Mouse (Mus musculus) kidney, adult 2 months (tissue): ENCODE results near the gene Tesc. TPM values are rescaled to one million over a fixed set of nuclear protein-coding genes. Genes with fewer than 3 reads are reported as not detected.

ENCODE experiments used
- DNase-seq: peaks from one replicate; pipeline ENCODE4 v3.0.0; 2021
- H3K27ac ChIP-seq: fragments of 200-500 bp; 2 replicates; pipeline ENCODE4 v1.5.1; 2012; ENCODE audit warnings: low read depth, low read length, control low read depth, inconsistent platforms; ENCODE audit not compliant: insufficient read depth
- H3K27me3 ChIP-seq: fragments of 200-500 bp; replicated peaks from 2 replicates; pipeline ENCODE4 v1.6.1; 2012; ENCODE audit warnings: mild to moderate bottlenecking, moderate library complexity, low read length, inconsistent platforms; ENCODE audit not compliant: control insufficient read depth, insufficient read depth
- H3K36me3 ChIP-seq: fragments of 200-500 bp; 2 replicates; pipeline ENCODE4 v1.6.1; 2012; ENCODE audit warnings: mild to moderate bottlenecking, moderate library complexity, low read length, inconsistent platforms; ENCODE audit not compliant: control insufficient read depth, insufficient read depth
- H3K4me1 ChIP-seq: fragments of 200-500 bp; 2 replicates; pipeline ENCODE4 v1.6.1; 2011; ENCODE audit warnings: low read length; ENCODE audit not compliant: control insufficient read depth, insufficient read depth
- H3K4me3 ChIP-seq: fragments of 200-500 bp; 2 replicates; pipeline ENCODE4 v1.5.1; 2011; ENCODE audit warnings: mild to moderate bottlenecking, low read depth, low read length, control low read depth; ENCODE audit not compliant: insufficient read depth
- CTCF ChIP-seq: fragments of 200-500 bp; conservative IDR thresholded peaks from 2 replicates; pipeline ENCODE4 v1.5.1; 2011; ENCODE audit warnings: low read depth, mild to moderate bottlenecking, control low read depth, low read length, moderate library complexity, mixed read lengths; ENCODE audit not compliant: insufficient read depth, insufficient read length
- POLR2A ChIP-seq: fragments of 200-500 bp; IDR thresholded peaks from one replicate; pipeline ENCODE4 v1.6.1; 2011; ENCODE audit warnings: low read depth, low read length, control low read depth
- WGBS: fragments of 180-500 bp; shearing (Covaris S2); methylation state at CpG from one replicate; pipeline ENCODE4 v1.1.7; 2018; 5-methylcytosine and 5-hydroxymethylcytosine counted together
- polyA plus RNA-seq: library from polyadenylated mRNA; depleted of rRNA; stranded (reverse); fragments of >200 nt; gene quantifications from 2 replicates; pipeline ENCODE4 v1.2.3, GENCODE M21; 2012

The Tesc gene
- polyA plus RNA-seq, 1 experiment, result 33.3 TPM

- H3K36me3 ChIP-seq, result 0 out of 2 replicates have a peak, but pooled peaks cover 3% of the 10 kb centered on the region
- no peaks in the 10 kb centered on the region for H3K27me3 ChIP-seq
- no peaks in the 10 kb centered on the region for H3K4me1 ChIP-seq
- H3K27ac ChIP-seq, result no peak overlapping the region
- H3K4me3 ChIP-seq, result no peak overlapping the region
- 85% methylated on average over 9 of the region's 9 CpGs for WGBS
- DNase-seq, result no peak
- TF ChIP-seq POLR2A (no peak), CTCF (no peak)
Measured at GRCm38 (mm10) chr5:118081374-118081949, 53.9 kb downstream of the Tesc start.

DNA sequence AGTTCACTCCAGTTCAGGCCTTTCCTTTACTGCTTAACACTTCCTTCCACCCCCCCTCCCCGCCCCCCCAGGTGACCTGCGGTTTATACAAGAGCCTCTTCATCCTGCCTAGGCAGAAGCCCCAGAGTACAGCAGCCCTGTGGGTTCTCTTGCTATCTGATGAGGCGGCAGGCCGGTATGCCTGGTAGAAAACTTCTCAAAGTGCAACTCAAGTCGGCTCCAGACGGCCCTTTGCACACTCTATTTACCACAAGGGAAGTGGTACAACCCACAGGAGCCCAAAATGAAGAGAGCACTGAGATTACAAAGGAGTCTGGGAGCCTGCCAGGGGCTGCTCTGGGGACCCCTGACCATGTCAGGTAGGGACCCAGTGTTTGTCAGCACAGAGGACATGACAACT lies 54.5 kb downstream of the Tesc start:
- no peaks in the 10 kb centered on the region for H3K4me1 ChIP-seq
- no peak overlapping the region for H3K27ac ChIP-seq
- DNase-seq, result no peak
- H3K27me3 ChIP-seq, result no peaks in the 10 kb centered on the region
- WGBS, result 70% methylated on average over 6 of the region's 6 CpGs
- H3K36me3 ChIP-seq, result 0 out of 2 replicates have a peak, but pooled peaks cover 2% of the 10 kb centered on the region
- H3K4me3 ChIP-seq, result no peak overlapping the region
- no peak for TF ChIP-seq CTCF
- no peak for TF ChIP-seq POLR2A

DNA sequence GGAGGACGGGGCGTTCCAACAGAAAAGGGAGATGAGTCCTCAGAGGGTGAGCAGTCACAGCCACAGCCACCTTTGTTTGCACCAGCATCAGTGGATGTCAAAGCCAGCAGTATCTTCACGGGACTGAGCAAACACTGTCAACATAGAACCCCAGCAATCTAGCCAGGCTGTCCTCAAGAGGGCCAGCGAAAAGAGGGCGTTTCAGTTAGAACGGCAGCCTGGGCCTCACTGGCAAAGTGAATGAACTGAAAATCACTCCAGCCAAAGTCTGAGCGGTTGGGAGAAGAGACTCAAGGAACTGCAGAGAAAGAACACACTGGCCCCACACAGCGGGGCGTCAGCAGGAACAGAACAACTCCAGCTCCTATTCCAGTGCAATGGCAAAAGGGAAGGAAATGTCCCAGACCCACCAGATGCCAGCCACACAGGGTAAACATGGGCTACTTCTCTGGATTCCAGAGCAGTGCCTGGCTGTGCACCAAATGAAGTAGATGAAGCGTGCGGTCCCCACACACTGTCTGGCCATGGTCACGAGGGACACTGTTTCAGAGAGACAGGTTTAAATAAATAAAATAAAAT lies 55.6 kb downstream of the Tesc start:
- no peak for TF ChIP-seq POLR2A
- TF ChIP-seq CTCF, result no peak
- Histone ChIP-seq H3K4me3 (no peak overlapping the region), H3K4me1 (no peaks in the 10 kb centered on the region), H3K27ac (no peak overlapping the region), H3K27me3 (no peaks in the 10 kb centered on the region), H3K36me3 (no peaks in the 10 kb centered on the region)
- no peak for DNase-seq
- 67% methylated on average over 12 of the region's 12 CpGs for WGBS

DNA sequence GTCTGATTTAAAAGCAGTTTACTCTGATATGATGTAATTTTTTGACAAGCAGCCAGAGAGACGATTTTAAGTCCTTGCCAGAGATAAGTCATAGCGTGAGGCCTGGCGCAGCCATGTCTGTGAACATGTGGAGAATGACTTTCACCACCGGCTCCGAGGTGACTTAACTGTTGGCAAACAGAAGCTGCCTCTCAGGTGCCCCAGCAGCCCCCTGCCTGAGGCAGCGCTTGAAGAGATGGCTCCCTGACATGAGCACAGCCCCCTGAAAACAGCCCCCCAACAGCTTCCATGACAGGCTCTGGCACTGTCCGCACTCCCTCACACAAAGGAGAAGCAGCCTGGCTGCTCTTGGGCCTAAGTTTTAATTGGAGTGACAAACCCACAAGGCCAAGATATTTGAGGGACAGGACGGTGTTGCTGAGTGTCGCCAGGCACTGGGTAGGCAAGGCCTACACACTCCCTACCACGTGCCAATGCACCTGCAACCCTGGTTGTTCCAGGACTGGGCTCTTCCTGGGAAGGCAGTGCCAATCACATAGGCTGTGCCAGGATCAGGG lies 56.7 kb downstream of the Tesc start:
- Histone ChIP-seq H3K4me1 (no peaks in the 10 kb centered on the region), H3K27me3 (no peaks in the 10 kb centered on the region), H3K27ac (no peak overlapping the region), H3K4me3 (no peak overlapping the region), H3K36me3 (no peaks in the 10 kb centered on the region)
- 74% methylated on average over 10 of the region's 10 CpGs for WGBS
- no peak for DNase-seq
- TF ChIP-seq CTCF (no peak), POLR2A (no peak)

- no peak for DNase-seq
- 80% methylated on average over 7 of the region's 7 CpGs for WGBS
Measured at GRCm38 (mm10) chr5:118085313-118085712, 57.8 kb downstream of the Tesc start.

DNA sequence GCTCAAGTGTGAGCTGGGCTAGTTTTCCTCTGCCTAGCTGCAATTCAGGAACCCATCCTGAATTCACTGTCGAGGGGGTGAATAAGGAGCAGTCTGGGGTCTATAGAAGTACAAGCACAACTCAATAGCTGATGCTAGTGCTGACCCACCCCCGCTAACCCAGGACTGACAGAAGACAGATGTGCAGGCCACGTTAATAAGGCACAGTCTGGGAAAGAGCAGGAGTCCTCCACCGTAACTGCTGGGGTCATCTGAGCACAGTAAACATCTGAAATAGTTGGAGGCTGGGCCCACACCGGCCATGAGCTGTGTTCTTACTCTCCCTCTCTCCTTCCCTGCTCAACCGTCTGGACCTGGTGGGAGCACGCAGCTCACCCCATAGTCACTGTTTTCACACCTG lies 59.4 kb downstream of the Tesc start:
- no peak for DNase-seq
- Histone ChIP-seq H3K4me3 (no peak overlapping the region), H3K4me1 (no peaks in the 10 kb centered on the region), H3K27ac (no peak overlapping the region), H3K36me3 (no peaks in the 10 kb centered on the region), H3K27me3 (no peaks in the 10 kb centered on the region)
- no peak for TF ChIP-seq POLR2A
- no peak for TF ChIP-seq CTCF
- 62% methylated on average over 7 of the region's 7 CpGs for WGBS

More at GRCm38 (mm10) chr5:118085313-118085712, 57.8 kb downstream of the Tesc start:
- Histone ChIP-seq H3K27ac (no peak overlapping the region), H3K4me1 (no peaks in the 10 kb centered on the region), H3K36me3 (no peaks in the 10 kb centered on the region), H3K4me3 (no peak overlapping the region), H3K27me3 (no peaks in the 10 kb centered on the region)
- no peak for TF ChIP-seq POLR2A
- TF ChIP-seq CTCF, result no peak

DNA sequence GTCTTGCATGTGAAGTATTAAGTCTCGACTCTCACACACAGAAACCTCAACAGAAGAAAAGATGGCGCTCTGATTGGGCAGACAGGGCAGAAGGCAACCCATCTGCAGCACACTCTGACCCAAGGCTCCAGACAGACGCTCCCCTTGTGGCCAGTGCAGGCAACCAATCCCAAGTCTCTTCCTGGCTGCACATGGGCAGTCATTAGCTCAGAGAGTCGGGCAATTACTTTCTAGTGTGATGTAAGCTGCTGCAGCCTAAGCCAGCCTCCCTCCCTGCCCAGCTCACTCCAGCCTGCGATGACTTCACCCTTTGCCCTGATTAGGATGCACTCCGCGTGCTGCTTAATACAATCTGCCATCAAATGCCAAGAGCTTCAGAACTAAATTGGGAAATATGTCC lies 61.6 kb downstream of the Tesc start:
- 50% methylated on average over 7 of the region's 7 CpGs for WGBS

More for the DNA sequence above, 61.6 kb downstream of the Tesc start:
- H3K27me3 ChIP-seq, result no peaks in the 10 kb centered on the region
- no peaks in the 10 kb centered on the region for H3K36me3 ChIP-seq
- no peak overlapping the region for H3K4me3 ChIP-seq
- H3K4me1 ChIP-seq, result no peaks in the 10 kb centered on the region
- no peak overlapping the region for H3K27ac ChIP-seq
- no peak for TF ChIP-seq CTCF
- TF ChIP-seq POLR2A, result no peak
- peak; percentile 33 for DNase-seq
